Mouse (Mus musculus): ENCODE measurements at regions not wholly inside any gene's neighbourhood (a gene's known extent, or its start where the extent isn't known, plus 50 kb on each side); places are given as distances from the start of the nearest gene placed in this dataset.

- no peaks in the 10 kb centered on the region for H3K9me3 ChIP-seq (ENCODE audit: control insufficient read depth)
- H3K4me1 ChIP-seq (replicated peaks; ENCODE audit: control insufficient read depth, insufficient read depth, low read length): 0 out of 2 replicates have a peak, but pooled peaks cover 4% of the 10 kb centered on the region
- H3K27me3 ChIP-seq (replicated peaks; ENCODE audit: control insufficient read depth, insufficient read depth, low read length): no peaks in the 10 kb centered on the region
- H3K9ac ChIP-seq (ENCODE audit: low read depth, low read length): no peak overlapping the region
- TF ChIP-seq CTCF (IDR thresholded peaks at IDR 0.05; ENCODE audit: low read depth): no peak
- H3K4me3 ChIP-seq (ENCODE audit: low read depth, low read length): no peak overlapping the region
- ATAC-seq: no peak
- no peaks in the 10 kb centered on the region for H3K36me3 ChIP-seq (ENCODE audit: control insufficient read depth, insufficient read depth)
- WGBS: 69% methylated on average over 8 of the region's 8 CpGs
- no peak overlapping the region for H3K4me2 ChIP-seq (replicated peaks; ENCODE audit: low read depth)
- no peak overlapping the region for H3K27ac ChIP-seq (ENCODE audit: low read depth, low read length)
Measured at GRCm38 (mm10) chr11:114379411-114379824, 288.9 kb upstream of the Rpl38 start.

- Histone ChIP-seq H3K27ac (ENCODE audit: low read depth, low read length) (no peak overlapping the region), H3K27me3 (replicated peaks; ENCODE audit: control insufficient read depth, insufficient read depth, low read length) (no peaks in the 10 kb centered on the region), H3K4me1 (replicated peaks; ENCODE audit: control insufficient read depth, insufficient read depth, low read length) (0 out of 2 replicates have a peak, but pooled peaks cover 4% of the 10 kb centered on the region), H3K4me3 (ENCODE audit: low read depth, low read length) (no peak overlapping the region), H3K36me3 (ENCODE audit: control insufficient read depth, insufficient read depth) (no peaks in the 10 kb centered on the region), H3K9ac (ENCODE audit: low read depth, low read length) (no peak overlapping the region), H3K4me2 (replicated peaks; ENCODE audit: low read depth) (no peak overlapping the region), H3K9me3 (ENCODE audit: control insufficient read depth) (no peaks in the 10 kb centered on the region)
- 24% methylated on average over 14 of the region's 14 CpGs for WGBS
- no peak for TF ChIP-seq CTCF (IDR thresholded peaks at IDR 0.05; ENCODE audit: low read depth)
- no peak for ATAC-seq
Measured at GRCm38 (mm10) chr11:114375921-114376320, 292.4 kb upstream of the Rpl38 start.

- H3K27ac ChIP-seq (ENCODE audit: low read depth, low read length): no peak overlapping the region
- 44% methylated on average over 10 of the region's 10 CpGs for whole genome bisulfite sequencing
- no peak for TF ChIP-seq CTCF (IDR thresholded peaks at IDR 0.05; ENCODE audit: low read depth)
- H3K4me1 ChIP-seq (replicated peaks; ENCODE audit: control insufficient read depth, insufficient read depth, low read length): 0 out of 2 replicates have a peak, but pooled peaks cover 3% of the 10 kb centered on the region
- H3K4me2 ChIP-seq (replicated peaks; ENCODE audit: low read depth): 0 out of 2 replicates have a peak overlapping the region, but pooled peaks have one; percentile 1
- H3K9ac ChIP-seq (ENCODE audit: low read depth, low read length): no peak overlapping the region
- no peaks in the 10 kb centered on the region for H3K36me3 ChIP-seq (ENCODE audit: control insufficient read depth, insufficient read depth)
- no peak overlapping the region for H3K4me3 ChIP-seq (ENCODE audit: low read depth, low read length)
- no peaks in the 10 kb centered on the region for H3K27me3 ChIP-seq (replicated peaks; ENCODE audit: control insufficient read depth, insufficient read depth, low read length)
- H3K9me3 ChIP-seq (ENCODE audit: control insufficient read depth): no peaks in the 10 kb centered on the region
- no peak for ATAC-seq
Measured at GRCm38 (mm10) chr11:114370708-114371107, 297.6 kb upstream of the Rpl38 start.

- no peak for ATAC-seq
Measured at GRCm38 (mm10) chr11:114367779-114368178, 300.5 kb upstream of the Rpl38 start.

GRCm38 (mm10) chr11:114360946-114361345, 294.1 kb upstream of the Sdk2 start:
- Histone ChIP-seq H3K9me3 (ENCODE audit: control insufficient read depth) (no peaks in the 10 kb centered on the region), H3K36me3 (ENCODE audit: control insufficient read depth, insufficient read depth) (no peaks in the 10 kb centered on the region), H3K4me1 (replicated peaks; ENCODE audit: control insufficient read depth, insufficient read depth, low read length) (no peaks in the 10 kb centered on the region), H3K27ac (ENCODE audit: low read depth, low read length) (no peak overlapping the region), H3K27me3 (replicated peaks; ENCODE audit: control insufficient read depth, insufficient read depth, low read length) (no peaks in the 10 kb centered on the region), H3K4me3 (ENCODE audit: low read depth, low read length) (no peak overlapping the region), H3K9ac (ENCODE audit: low read depth, low read length) (no peak overlapping the region), H3K4me2 (replicated peaks; ENCODE audit: low read depth) (no peak overlapping the region)
- no peak for TF ChIP-seq CTCF (IDR thresholded peaks at IDR 0.05; ENCODE audit: low read depth)
- 65% methylated on average over 8 of the region's 8 CpGs for WGBS
- ATAC-seq: no peak

More at GRCm38 (mm10) chr11:114367779-114368178, 300.5 kb upstream of the Rpl38 start:
- Histone ChIP-seq H3K36me3 (ENCODE audit: control insufficient read depth, insufficient read depth) (no peaks in the 10 kb centered on the region), H3K9me3 (ENCODE audit: control insufficient read depth) (no peaks in the 10 kb centered on the region), H3K4me3 (ENCODE audit: low read depth, low read length) (no peak overlapping the region), H3K9ac (ENCODE audit: low read depth, low read length) (no peak overlapping the region), H3K4me2 (replicated peaks; ENCODE audit: low read depth) (no peak overlapping the region), H3K27me3 (replicated peaks; ENCODE audit: control insufficient read depth, insufficient read depth, low read length) (no peaks in the 10 kb centered on the region), H3K4me1 (replicated peaks; ENCODE audit: control insufficient read depth, insufficient read depth, low read length) (no peaks in the 10 kb centered on the region), H3K27ac (ENCODE audit: low read depth, low read length) (no peak overlapping the region)
- TF ChIP-seq CTCF (IDR thresholded peaks at IDR 0.05; ENCODE audit: low read depth): no peak
- 73% methylated on average over 8 of the region's 8 CpGs for WGBS

GRCm38 (mm10) chr11:114360321-114360720, 293.5 kb upstream of the Sdk2 start:
- Histone ChIP-seq H3K4me1 (replicated peaks; ENCODE audit: control insufficient read depth, insufficient read depth, low read length) (no peaks in the 10 kb centered on the region), H3K27me3 (replicated peaks; ENCODE audit: control insufficient read depth, insufficient read depth, low read length) (no peaks in the 10 kb centered on the region), H3K4me3 (ENCODE audit: low read depth, low read length) (no peak overlapping the region), H3K9me3 (ENCODE audit: control insufficient read depth) (no peaks in the 10 kb centered on the region), H3K4me2 (replicated peaks; ENCODE audit: low read depth) (no peak overlapping the region), H3K27ac (ENCODE audit: low read depth, low read length) (no peak overlapping the region), H3K9ac (ENCODE audit: low read depth, low read length) (no peak overlapping the region), H3K36me3 (ENCODE audit: control insufficient read depth, insufficient read depth) (no peaks in the 10 kb centered on the region)
- no peak for TF ChIP-seq CTCF (IDR thresholded peaks at IDR 0.05; ENCODE audit: low read depth)
- 86% methylated on average over 10 of the region's 10 CpGs for WGBS
- ATAC-seq: no peak
